Mouse (Mus musculus) liver, embryonic 16.5 days (tissue): ENCODE results near the gene Ccdc177. TPM values are rescaled to one million over a fixed set of nuclear protein-coding genes. Genes with fewer than 3 reads are reported as not detected.

Experiments used
- ATAC-seq: fragments of 200-750 bp; cut with Nextera tagmentation; 2 replicates; pipeline ENCODE4 v1.8.0; 2017; ENCODE audit warnings: low read depth, mild to moderate bottlenecking, moderate number of reproducible peaks, moderate library complexity
- H3K27ac ChIP-seq: fragments of 300-500 bp; sonication (generic); 2 replicates; pipeline ENCODE4 v1.5.1; 2014; ENCODE audit warnings: mild to moderate bottlenecking, low read length
- H3K27me3 ChIP-seq: fragments of 300-500 bp; sonication (generic); 2 replicates; pipeline ENCODE4 v1.6.1; 2014; ENCODE audit warnings: low read depth, low read length, mixed read lengths; ENCODE audit not compliant: control insufficient read depth, insufficient read depth
- H3K36me3 ChIP-seq: fragments of 300-500 bp; sonication (generic); 2 replicates; pipeline ENCODE4 v1.6.1; 2014; ENCODE audit warnings: mild to moderate bottlenecking; ENCODE audit not compliant: control insufficient read depth, insufficient read depth
- H3K4me1 ChIP-seq: fragments of 300-500 bp; sonication (generic); 2 replicates; pipeline ENCODE4 v1.6.1; 2014; ENCODE audit warnings: low read depth, low read length, mixed read lengths; ENCODE audit not compliant: control insufficient read depth
- H3K4me2 ChIP-seq: fragments of 300-500 bp; sonication (generic); 2 replicates; pipeline ENCODE4 v1.6.1; 2014; ENCODE audit warnings: low read depth, low read length, mixed read lengths
- H3K4me3 ChIP-seq: fragments of 300-500 bp; sonication (generic); 2 replicates; pipeline ENCODE4 v1.5.1; 2014; ENCODE audit warnings: low read depth, mild to moderate bottlenecking, low read length
- H3K9ac ChIP-seq: fragments of 300-500 bp; sonication (generic); 2 replicates; pipeline ENCODE4 v1.6.1; 2014; ENCODE audit warnings: low read depth, low read length
- H3K9me3 ChIP-seq: fragments of 300-500 bp; sonication (generic); replicated peaks from 2 replicates; pipeline ENCODE4 v1.6.1; 2016; ENCODE audit warnings: low read length; ENCODE audit not compliant: control insufficient read depth
- WGBS: fragments of 180-500 bp; shearing (Covaris S2); extraction: QIAGEN DNeasy Blood & Tissue Kit; methylation state at CpG from one replicate; pipeline ENCODE4 v1.1.7; 2014; ENCODE audit not compliant: insufficient replicate concordance; 5-methylcytosine and 5-hydroxymethylcytosine counted together
- polyA plus RNA-seq: library from polyadenylated mRNA; unstranded; fragments of >200 nt; fragmentation: Nextera tagmentation; extraction: Ambion mirVana; gene quantifications from 2 replicates; pipeline ENCODE4 v1.2.1, GENCODE M21; 2015

Gene Ccdc177
- polyA plus RNA-seq, 1 experiment from 2014 or later, result not detected

DNA sequence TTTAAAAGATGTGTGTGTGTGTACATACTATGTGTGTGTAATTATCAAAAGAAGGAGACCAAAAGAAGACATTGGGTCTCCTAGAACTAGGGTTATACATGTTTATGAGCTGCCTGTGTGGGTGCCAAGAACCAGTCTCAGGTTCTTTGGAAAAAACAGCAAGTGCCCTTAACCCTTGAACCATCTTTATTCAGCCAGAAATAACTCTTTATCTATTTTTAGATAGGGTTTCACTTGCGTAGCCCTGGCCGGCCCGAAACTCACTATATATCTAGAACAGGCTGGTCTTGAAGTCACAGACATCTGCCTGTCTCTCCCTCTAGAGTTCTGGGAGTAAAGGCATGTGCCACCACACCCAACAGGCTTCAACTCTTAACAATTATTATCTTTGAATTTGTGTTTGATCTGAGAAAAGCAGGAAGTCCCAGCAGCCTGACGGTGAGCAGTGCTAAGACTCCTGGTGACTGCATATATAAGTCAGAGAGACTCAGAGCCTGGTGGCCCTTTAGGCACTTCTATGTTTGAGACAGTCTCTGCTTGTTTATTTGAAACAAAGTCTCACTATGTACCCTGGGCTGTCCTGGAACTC lies 15.7 kb upstream of the Ccdc177 start:
- ATAC-seq, result peak; percentile 25
- no peak overlapping the region for H3K4me3 ChIP-seq
- no peaks in the 10 kb centered on the region for H3K9me3 ChIP-seq
- peak overlapping the region; percentile 19 for H3K9ac ChIP-seq
- H3K4me2 ChIP-seq, result 0 out of 2 replicates have a peak overlapping the region, but pooled peaks have one; percentile 1
- WGBS, result 20% methylated on average over 4 of the region's 4 CpGs
- H3K27ac ChIP-seq, result peak overlapping the region; percentile 60
- H3K4me1 ChIP-seq, result peaks cover 38% of the 10 kb centered on the region
- H3K27me3 ChIP-seq, result no peaks in the 10 kb centered on the region
- H3K36me3 ChIP-seq, result no peaks in the 10 kb centered on the region

DNA sequence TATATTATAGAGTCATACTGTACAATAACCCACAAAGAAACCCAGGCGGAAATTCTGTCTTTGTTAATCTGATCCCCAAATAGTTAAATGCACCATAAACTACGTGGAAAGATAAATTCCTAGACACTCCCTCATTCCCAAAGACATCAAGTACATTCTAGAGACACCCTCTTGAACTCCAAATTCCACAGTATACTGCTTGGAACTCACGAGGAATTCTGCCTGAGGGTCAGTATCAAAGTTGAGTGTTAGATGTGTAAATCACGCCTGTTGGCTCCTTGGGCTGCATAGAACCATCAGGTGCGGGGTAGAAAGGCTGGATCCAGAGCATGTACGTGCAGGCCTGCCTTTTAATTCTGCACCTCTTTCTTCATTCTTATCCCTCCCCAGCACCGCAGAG lies 14.3 kb upstream of the Ccdc177 start:
- WGBS, result 74% methylated on average over 7 of the region's 7 CpGs
- H3K9ac ChIP-seq, result no peak overlapping the region
- no peaks in the 10 kb centered on the region for H3K36me3 ChIP-seq
- H3K27me3 ChIP-seq, result no peaks in the 10 kb centered on the region
- H3K4me1 ChIP-seq, result peaks cover 38% of the 10 kb centered on the region
- no peak overlapping the region for H3K27ac ChIP-seq
- no peak overlapping the region for H3K4me3 ChIP-seq
- H3K4me2 ChIP-seq, result no peak overlapping the region
- H3K9me3 ChIP-seq, result no peaks in the 10 kb centered on the region
- ATAC-seq, result no peak

GRCm38 (mm10) chr12:80769697-80770096 lies 9.2 kb upstream of the Ccdc177 start:
- peak overlapping the region; percentile 35; the same call in 1 of the 2 replicates for H3K4me2 ChIP-seq
- no peak overlapping the region for H3K27ac ChIP-seq
- no peaks in the 10 kb centered on the region for H3K9me3 ChIP-seq
- H3K9ac ChIP-seq, result no peak overlapping the region
- ATAC-seq, result peak; percentile 70
- H3K4me1 ChIP-seq, result 0 out of 2 replicates have a peak, but pooled peaks cover 2% of the 10 kb centered on the region
- H3K4me3 ChIP-seq, result no peak overlapping the region
- H3K36me3 ChIP-seq, result no peaks in the 10 kb centered on the region
- 18% methylated on average over 11 of the region's 11 CpGs for WGBS
- no peaks in the 10 kb centered on the region for H3K27me3 ChIP-seq

DNA sequence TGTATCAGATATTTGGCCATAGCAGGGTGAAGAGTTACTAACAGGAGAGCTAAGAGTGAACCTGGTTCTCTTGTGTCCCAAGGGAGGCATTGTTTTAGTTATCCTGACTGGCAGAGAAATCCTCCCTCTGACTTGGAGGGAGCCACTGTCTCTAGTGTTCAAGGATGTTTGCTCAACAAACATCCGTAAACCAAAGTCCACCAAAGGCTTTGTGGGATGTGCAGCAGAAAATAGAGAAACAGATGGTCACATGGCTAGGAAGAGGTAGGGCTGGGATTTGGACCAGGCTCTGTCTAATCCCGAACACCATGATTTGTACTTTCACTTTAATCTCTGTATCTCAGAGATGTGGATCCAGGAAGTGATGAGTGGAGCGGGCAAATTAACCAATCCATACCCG lies 3.6 kb upstream of the Ccdc177 start:
- no peak overlapping the region for H3K4me2 ChIP-seq
- H3K27me3 ChIP-seq, result peaks cover 30% of the 10 kb centered on the region
- ATAC-seq, result no peak
- no peak overlapping the region for H3K4me3 ChIP-seq
- H3K9ac ChIP-seq, result no peak overlapping the region
- no peaks in the 10 kb centered on the region for H3K9me3 ChIP-seq
- WGBS, result 57% methylated on average over 4 of the region's 4 CpGs
- H3K36me3 ChIP-seq, result no peaks in the 10 kb centered on the region
- H3K27ac ChIP-seq, result no peak overlapping the region
- peaks cover 3% of the 10 kb centered on the region for H3K4me1 ChIP-seq

GRCm38 (mm10) chr12:80762982-80763381 lies 2.5 kb upstream of the Ccdc177 start:
- no peaks in the 10 kb centered on the region for H3K9me3 ChIP-seq
- H3K36me3 ChIP-seq, result no peaks in the 10 kb centered on the region
- peaks cover 42% of the 10 kb centered on the region for H3K27me3 ChIP-seq
- H3K27ac ChIP-seq, result no peak overlapping the region
- H3K4me2 ChIP-seq, result no peak overlapping the region
- no peak overlapping the region for H3K9ac ChIP-seq
- H3K4me1 ChIP-seq, result peaks cover 13% of the 10 kb centered on the region
- H3K4me3 ChIP-seq, result no peak overlapping the region
- WGBS, result 59% methylated on average over 5 of the region's 5 CpGs
- ATAC-seq, result no peak

DNA sequence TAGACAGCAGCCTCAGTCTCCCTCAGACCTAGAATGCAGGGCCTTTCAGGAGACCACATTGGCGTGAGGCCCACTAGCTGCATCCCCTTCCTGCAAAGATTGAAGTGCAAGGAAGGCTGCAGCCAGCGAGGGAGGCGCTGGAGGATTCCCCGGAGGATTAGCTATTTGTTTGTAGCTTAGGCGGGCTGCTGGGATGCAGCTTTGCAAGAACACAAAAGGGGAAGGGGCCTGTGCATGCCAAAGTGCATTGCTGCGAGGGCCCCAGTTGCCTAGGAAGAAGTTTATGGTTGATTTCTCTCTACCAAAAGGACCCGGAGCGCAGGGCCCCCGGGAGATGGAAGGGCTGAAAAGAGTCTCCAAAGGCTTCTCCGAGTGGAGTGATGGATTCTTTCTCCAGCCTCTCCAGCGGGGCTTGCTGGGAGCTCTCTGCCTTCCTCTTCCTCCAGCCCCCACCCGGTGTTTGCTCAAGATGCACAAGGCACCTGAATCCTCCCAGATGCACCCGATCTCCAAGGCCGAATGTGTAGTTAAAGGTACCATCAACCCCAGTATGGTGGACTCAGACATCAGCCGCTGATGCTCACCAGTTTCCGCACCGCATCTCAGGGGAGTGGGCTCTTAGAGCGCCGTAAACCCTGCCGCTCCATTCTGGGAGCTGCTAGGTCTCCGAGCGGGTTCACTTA lies 633 bp downstream of the Ccdc177 start:
- Histone ChIP-seq H3K27ac (no peak overlapping the region), H3K4me2 (no peak overlapping the region), H3K4me3 (peak overlapping the region; percentile 3; the same call in 1 of the 2 replicates), H3K4me1 (peaks cover 16% of the 10 kb centered on the region), H3K9ac (no peak overlapping the region), H3K9me3 (no peaks in the 10 kb centered on the region), H3K36me3 (no peaks in the 10 kb centered on the region), H3K27me3 (peaks cover 73% of the 10 kb centered on the region)
- WGBS, result 4% methylated on average over 22 of the region's 22 CpGs
- ATAC-seq, result no peak

GRCm38 (mm10) chr12:80759387-80759712 lies 1.1 kb downstream of the Ccdc177 start:
- no peak overlapping the region for H3K9ac ChIP-seq
- H3K27me3 ChIP-seq, result peaks cover 75% of the 10 kb centered on the region
- ATAC-seq, result no peak
- H3K4me2 ChIP-seq, result no peak overlapping the region
- H3K36me3 ChIP-seq, result no peaks in the 10 kb centered on the region
- no peak overlapping the region; the same call in 1 of the 2 replicates for H3K4me3 ChIP-seq
- no peak overlapping the region for H3K27ac ChIP-seq
- peaks cover 16% of the 10 kb centered on the region for H3K4me1 ChIP-seq
- 10% methylated on average over 13 of the region's 13 CpGs for WGBS
- H3K9me3 ChIP-seq, result no peaks in the 10 kb centered on the region

DNA sequence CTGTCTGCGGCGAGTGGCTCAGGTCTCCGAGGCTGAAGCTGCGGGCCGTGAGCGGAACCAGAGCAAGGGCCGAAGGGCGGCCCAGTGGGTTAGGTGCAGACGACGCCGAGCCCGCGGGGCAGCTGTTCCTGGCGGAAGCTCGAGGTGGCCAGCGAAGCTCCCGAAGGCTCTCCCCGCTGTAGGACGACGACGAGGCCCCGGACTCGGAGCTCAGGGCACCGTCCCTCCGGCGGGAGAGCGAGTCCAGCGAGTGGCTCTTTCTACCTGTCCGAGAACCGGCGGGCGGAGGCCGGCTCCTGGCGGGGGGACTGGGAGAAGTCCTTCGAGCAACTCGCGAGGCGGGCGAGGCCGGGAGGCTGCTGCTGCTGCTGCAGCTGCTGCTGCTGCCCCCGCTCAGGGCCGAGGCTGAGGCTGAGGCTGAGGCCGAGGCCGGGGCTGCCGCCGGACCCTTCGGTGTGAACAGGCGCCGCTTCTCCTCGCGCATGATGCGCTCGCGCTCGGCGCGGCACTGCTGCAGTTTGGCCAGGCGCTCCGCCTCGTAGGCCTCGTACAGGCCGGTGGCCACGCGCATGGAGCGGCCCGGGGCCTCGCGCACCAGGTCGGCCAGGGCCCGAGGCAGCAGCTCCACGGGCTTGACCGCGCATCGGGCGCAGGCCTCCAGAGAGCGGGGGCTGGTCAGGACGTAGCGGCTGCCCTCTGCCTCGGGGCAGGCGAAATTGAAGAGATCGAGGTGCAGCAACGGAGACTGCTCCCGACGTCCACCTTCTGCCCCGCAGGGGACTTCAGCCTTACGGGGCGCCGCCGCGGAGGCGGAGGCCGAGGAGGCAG lies 1.7 kb downstream of the Ccdc177 start:
- peak; percentile 8; the same call in 1 of the 2 replicates for ATAC-seq
- Histone ChIP-seq H3K27me3 (peaks cover 80% of the 10 kb centered on the region), H3K36me3 (no peaks in the 10 kb centered on the region), H3K4me3 (peak overlapping the region; percentile 50), H3K9me3 (no peaks in the 10 kb centered on the region), H3K9ac (no peak overlapping the region), H3K4me2 (peak overlapping the region; percentile 68), H3K4me1 (peaks cover 16% of the 10 kb centered on the region), H3K27ac (no peak overlapping the region)
- WGBS, result 2% methylated on average over 92 of the region's 92 CpGs
